Mouse (Mus musculus) brown adipose tissue, adult 24 weeks (tissue): ENCODE measurements around the gene Zc3h18. TPM values are rescaled to one million over a fixed set of nuclear protein-coding genes. Genes with fewer than 3 reads are reported as not detected.

Experiments
- H3K27ac ChIP-seq: fragments of 200-500 bp; replicated peaks from 2 replicates; pipeline ENCODE4 v1.5.1; 2012; ENCODE audit warnings: low read depth, mild to moderate bottlenecking, low read length
- H3K4me1 ChIP-seq: fragments of 200-500 bp; 2 replicates; pipeline ENCODE4 v1.6.1; 2012; ENCODE audit warnings: low read length, mixed read lengths; ENCODE audit not compliant: control insufficient read depth, insufficient read depth, insufficient read length
- H3K4me3 ChIP-seq: fragments of 200-500 bp; 2 replicates; pipeline ENCODE4 v1.5.1; 2012; ENCODE audit warnings: low read depth, mild to moderate bottlenecking, low read length, moderate library complexity; ENCODE audit not compliant: insufficient read depth
- polyA plus RNA-seq: library from polyadenylated mRNA; stranded (reverse); fragments of >200 nt; gene quantifications from 2 replicates; pipeline ENCODE4 v1.2.4, GENCODE M21; 2012; ENCODE audit not compliant: missing spikeins, insufficient read depth, insufficient read length

Gene Zc3h18
- 14.5 and 15.7 TPM in 2 replicates for polyA plus RNA-seq

DNA sequence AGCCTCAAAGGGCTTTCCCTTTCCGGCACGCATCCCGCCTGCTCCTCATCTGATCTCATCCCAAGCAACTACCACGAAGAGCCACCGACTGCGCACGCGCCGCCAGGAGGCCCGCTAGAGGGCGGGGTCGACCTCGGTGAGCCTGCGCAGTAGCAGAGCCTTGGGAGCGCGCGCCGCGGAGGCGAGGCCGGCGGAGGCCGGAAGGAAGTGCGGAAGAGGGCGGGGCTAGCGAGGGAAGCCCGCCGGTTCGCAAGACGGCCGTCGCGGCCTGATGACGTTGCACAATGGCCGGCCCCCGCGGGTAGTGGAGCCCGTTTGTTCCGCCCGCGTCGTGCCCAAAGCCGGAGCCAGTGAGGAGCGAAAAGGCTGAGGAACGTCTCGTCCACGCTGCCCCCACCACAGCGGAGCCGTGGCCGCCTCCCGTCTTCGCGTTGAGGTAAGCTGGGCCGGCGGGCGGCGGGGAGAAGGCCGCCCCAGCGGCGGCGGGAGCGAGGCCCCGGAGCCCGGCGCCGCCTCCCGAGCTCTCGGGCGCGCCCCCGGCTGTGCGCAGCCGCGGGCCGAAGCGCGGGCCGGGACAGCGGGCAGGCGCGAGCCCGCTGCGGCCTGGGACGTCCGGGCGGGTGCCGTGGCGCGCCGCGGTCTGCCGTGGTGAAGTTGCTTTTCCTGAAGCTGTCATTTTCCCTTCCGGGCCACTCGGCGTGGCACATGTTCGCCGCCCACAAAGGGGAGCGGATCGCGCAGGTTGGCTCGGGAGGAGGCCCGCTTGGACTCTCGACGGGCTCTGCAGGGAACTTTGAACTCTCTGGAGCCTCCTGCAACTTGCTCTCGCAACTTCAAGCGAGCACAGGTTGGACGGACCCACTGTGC is at the start of gene Zc3h18:
TSS of gene Zc3h18 (plus strand) at position 245 of the 867 bp plus-strand sequence.
- H3K4me1 ChIP-seq = 0 out of 2 replicates have a peak, but pooled peaks cover 5% of the 10 kb centered on the region
- peak within 1 kb of the TSS; percentile 94 for H3K27ac ChIP-seq
- peak within 1 kb of the TSS; percentile 94 for H3K4me3 ChIP-seq

DNA sequence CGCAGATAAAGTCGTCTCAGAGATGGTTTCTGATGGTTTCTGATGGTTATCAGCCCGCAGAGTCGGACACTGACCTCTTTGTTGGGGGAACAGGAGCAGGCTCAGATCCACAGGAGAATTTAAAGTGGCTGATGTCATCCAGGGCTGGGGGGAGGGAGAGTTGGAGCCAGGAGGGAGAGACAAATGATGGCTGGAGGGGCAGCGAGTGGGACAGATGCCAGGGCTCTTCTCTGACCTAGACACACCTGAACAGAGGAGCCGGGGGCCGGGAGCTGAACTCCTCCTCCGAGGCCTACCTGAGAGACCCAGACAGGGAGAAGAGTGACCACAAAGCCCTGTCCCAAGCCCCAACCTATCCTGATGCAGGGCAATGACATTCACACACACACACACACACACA is 47.3 kb upstream of the Zc3h18 start:
- Histone ChIP-seq H3K4me1 (peaks cover 8% of the 10 kb centered on the region; the same call in 1 of the 2 replicates), H3K4me3 (no peak overlapping the region), H3K27ac (no peak overlapping the region)

DNA sequence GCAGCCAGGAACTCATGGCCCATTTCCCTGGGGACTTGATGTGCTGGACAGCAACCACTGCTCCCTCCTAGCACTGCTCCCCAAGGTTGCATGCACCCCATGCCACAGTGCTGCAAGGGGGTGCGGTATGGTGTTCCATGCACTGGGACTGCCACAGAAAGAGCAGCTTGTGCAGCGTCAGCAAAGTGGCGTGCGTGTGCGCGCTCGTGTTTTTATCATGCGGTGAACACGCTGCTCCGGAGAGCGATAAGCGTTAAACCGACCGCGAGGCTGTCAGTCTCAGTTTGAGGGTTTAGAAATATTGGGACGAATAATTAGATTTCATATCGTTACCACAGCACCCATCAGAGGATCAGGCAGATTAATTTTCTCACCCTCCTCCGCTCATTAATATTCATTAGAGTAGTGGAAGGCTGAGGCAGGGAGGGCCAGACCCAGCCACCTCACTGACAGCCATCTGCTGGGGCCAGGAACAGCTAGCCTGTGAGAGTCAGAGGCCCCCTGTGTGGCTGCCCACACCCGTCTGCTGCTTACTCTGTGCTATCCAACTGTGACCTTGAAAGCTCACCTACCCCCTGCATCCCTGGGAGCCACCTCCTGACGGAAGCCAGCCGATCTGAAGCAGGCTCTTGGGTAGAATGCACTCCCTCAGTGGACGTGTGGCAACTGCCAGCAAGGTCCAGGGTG is 46.7 kb upstream of the Zc3h18 start:
- Histone ChIP-seq H3K27ac (no peak overlapping the region), H3K4me3 (no peak overlapping the region), H3K4me1 (peaks cover 8% of the 10 kb centered on the region; the same call in 1 of the 2 replicates)

DNA sequence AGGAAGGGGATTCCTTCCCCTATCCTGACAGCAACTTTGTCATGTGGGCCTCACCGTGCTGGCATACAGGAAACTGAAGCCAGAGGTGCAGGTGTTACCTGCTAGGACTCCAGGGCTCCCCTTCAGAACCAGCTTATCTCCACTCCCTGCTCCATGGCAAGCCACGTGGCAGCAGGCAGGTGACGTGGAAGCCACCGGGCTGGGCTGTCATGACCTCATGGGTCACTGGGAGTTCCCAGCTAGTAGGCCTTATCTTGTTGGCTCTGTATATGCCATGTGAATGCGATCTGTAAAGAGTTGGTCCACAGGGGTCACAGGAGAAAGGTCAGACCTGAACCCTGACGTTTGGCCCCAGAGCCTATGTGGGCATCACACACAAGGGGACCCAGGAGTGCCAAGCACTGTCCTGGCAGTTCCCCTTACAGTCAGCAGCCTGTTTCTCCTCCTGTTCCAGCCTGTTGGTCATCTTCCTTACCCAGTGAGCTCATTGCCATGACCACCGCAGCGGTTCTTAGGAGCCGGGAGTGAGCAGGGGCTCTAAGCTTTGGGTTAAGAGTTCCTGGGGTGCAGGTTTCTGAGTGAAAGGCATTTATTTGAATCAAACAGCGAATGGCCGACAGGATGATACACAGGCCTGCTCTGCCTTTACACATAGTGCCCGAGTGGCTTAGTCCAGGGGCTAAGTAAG is 45.8 kb upstream of the Zc3h18 start:
- H3K4me1 ChIP-seq = peaks cover 8% of the 10 kb centered on the region; the same call in 1 of the 2 replicates
- H3K4me3 ChIP-seq = no peak overlapping the region
- peak overlapping the region; percentile 50 for H3K27ac ChIP-seq

DNA sequence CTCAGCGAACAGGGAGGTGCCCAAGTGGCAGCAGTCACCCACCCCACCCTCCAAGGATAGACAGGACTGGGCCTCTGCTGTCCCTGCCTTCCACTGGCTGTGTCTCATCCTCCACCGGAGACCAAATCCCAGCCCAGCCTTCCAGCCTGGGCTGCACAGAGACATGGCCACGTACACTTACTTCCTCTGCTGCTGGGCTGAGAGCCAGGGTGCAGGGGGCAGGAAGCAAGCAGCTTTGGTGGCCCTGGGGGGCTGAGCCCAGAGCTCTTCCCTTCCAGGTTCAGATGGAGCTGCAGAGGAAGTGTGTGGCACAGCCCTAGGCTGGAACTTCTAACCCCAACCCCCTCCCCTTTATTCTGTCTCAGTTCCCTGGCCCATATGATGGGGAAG is 45.3 kb upstream of the Zc3h18 start:
- no peak overlapping the region for H3K4me3 ChIP-seq
- H3K27ac ChIP-seq = peak overlapping the region; percentile 53
- H3K4me1 ChIP-seq = peaks cover 8% of the 10 kb centered on the region; the same call in 1 of the 2 replicates

DNA sequence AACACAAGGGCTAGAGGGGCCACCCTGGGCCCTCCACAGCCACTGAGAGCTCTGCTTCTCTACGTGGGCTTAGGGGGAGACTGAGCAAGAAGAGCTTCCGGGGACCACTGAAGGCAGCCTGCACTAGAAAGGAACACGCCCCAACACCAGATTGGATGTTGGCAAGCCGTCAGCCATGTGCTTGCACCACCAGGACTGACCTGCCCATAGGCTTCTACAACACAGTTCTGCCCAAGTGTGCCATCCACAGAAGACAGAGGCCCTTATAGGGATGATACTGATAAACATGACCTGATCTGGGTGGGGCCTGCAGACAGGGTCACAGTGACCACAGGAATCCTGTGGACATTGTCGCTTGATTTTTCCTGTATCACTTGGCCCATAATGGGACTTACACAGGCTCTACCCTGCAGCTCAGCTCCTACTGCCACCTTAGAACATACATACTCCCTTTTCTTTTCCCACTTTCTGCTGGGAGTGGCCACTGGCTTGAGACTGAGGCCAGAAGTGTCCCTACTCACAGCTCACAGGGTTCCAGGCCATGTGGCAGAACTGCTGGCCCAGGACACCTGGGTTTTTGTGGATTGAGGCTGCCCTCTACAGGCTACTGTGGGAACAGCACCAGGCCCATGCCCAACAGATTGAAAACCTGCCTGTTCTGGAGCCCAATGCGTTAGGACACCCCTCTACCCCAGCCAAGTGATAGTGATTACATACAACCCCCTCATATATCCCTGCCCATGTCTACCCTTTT is 43.5 kb upstream of the Zc3h18 start:
- no peak overlapping the region for H3K4me3 ChIP-seq
- H3K4me1 ChIP-seq = peaks cover 8% of the 10 kb centered on the region; the same call in 1 of the 2 replicates
- no peak overlapping the region for H3K27ac ChIP-seq

DNA sequence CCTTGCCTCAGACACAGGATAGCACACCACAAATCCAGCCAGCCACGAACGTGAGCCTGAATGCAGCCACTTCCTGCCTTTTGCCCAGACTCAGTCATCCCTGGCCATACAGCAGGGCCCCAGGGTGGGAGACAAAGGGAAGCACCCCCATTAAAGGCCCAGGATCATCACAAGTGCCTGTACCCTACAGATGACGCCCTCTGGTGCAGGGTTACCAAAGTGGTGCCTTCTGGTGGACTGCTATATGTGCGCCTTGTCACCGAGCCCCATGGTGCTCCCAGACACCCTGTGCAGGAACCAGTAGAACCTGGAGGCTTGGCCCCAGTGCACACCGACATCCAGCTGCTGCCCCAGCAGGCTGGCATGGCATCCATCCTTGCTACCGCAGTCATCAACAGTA is 42.9 kb upstream of the Zc3h18 start:
- no peak overlapping the region for H3K4me3 ChIP-seq
- H3K27ac ChIP-seq = no peak overlapping the region
- peaks cover 8% of the 10 kb centered on the region; the same call in 1 of the 2 replicates for H3K4me1 ChIP-seq

DNA sequence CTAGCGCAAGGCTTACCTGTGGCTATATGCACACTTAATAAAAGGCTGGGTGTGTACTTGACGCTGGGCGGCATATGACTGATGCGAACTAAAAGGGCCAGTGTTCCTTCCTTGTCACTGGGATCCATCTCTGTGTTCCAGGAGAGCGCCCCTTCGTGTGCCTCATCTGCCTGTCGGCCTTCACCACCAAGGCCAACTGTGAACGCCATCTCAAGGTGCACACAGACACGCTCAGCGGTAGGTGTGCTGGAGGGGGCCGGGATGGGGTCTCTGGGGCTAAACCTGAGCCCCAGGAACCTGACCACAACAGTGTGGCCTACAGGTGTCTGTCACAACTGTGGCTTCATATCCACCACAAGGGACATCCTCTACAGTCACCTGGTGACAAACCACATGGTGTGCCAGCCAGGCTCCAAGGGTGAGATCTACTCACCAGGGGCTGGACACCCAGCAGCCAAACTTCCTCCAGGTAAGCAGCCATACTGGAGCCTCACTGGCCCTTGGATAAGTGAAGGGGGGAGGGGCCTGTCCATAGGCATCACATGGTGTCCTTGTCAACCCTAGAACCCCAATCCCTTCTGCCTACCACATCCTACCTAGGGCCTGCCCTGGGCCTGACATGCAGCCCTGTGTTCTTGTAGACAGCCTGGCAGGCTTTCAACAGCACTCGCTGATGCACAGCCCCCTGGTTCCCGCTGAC is 41.5 kb upstream of the Zc3h18 start:
- Histone ChIP-seq H3K4me3 (no peak overlapping the region), H3K27ac (no peak overlapping the region)

DNA sequence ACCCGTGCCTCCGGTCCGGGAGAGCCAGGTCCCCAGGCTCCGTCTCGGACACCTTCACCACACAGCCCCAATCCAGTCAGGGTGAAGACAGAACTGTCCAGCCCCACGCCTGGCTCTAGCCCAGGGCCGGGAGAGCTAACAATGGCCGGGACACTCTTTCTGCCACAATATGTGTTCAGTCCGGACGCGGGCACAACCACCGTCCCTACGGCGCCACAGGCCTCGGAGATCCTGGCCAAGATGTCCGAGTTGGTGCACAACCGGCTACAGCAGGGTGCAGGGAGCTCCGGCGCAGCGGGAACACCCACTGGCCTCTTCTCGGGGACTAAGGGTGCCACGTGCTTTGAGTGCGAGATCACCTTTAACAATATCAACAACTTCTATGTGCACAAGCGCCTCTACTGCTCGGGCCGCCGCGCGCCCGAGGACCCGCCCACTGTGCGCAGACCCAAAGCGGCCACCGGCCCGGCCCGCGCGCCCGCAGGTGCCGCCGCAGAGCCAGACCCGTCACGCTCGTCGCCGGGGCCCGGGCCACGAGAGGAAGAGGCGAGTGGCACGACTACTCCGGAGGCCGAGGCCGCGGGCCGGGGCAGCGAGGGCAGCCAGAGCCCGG is 40.7 kb upstream of the Zc3h18 start:
- peaks cover 4% of the 10 kb centered on the region; the same call in 1 of the 2 replicates for H3K4me1 ChIP-seq
- H3K27ac ChIP-seq = no peak overlapping the region
- H3K4me3 ChIP-seq = peak overlapping the region; percentile 50; the same call in 1 of the 2 replicates

More for the DNA sequence above, 41.5 kb upstream of the Zc3h18 start:
- peaks cover 8% of the 10 kb centered on the region; the same call in 1 of the 2 replicates for H3K4me1 ChIP-seq

DNA sequence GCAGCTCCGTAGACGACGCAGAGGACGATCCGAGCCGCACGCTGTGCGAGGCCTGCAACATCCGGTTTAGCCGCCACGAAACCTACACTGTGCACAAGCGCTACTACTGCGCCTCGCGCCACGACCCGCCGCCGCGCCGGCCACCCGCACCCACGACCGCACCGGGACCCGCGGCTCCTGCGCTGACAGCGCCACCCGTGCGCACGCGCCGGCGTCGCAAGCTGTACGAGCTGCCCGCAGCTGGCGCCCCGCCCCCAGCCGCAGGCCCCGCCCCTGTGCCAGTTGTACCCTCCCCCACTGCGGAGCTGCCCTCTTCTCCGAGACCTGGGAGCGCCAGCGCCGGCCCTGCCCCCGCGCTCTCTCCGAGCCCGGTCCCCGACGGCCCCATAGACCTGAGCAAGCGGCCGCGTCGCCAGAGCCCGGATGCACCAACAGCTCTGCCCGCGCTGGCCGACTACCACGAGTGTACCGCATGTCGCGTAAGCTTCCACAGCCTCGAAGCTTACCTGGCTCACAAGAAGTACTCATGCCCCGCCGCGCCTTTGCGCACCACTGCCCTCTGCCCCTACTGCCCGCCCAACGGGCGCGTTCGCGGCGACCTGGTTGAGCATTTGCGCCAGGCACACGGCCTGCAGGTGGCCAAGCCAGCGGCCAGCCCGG is 40.0 kb upstream of the Zc3h18 start:
- Histone ChIP-seq H3K27ac (no peak overlapping the region), H3K4me1 (0 out of 2 replicates have a peak, but pooled peaks cover under 1% of the 10 kb centered on the region), H3K4me3 (peak overlapping the region; percentile 50; the same call in 1 of the 2 replicates)

DNA sequence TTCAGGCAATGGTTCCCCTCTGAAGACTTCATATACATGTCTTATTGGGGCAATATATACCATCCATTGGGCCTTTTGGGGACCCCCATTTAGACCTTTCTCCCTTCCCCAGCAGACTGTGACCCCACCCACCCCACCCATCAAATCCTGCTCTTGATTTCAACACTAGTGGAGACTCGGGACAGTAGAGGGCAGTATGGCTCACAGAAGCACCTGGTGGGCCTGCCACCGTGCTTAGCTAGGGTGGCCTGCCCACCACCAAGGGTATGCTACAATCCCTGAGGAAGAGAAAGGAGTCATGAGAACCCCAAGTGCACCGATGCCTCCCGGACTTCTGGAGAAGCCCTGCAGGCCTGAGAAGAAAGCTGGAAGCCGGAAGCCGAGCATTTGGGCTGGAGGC is 37.6 kb upstream of the Zc3h18 start:
- H3K27ac ChIP-seq = no peak overlapping the region
- H3K4me1 ChIP-seq = no peaks in the 10 kb centered on the region
- H3K4me3 ChIP-seq = no peak overlapping the region

DNA sequence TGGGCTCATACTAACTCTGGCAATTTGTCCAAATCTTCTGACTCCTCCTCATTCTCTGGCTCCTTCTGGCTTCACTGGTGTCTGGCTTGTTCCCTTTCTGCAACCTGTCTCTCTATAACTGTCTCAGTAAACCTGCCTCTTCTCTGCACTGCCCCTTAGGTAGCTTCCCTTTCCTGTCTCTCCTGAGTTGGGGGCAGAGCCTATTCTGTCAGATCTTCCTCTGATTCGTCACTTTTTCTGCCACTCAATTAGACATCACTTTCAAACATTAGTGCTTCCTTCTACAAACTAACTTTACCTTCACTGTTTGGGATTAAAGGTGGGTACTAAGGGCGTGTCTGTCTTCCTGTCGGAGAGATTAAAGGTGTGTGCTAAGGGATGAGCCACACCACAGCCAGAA is 35.6 kb upstream of the Zc3h18 start:
- no peak overlapping the region for H3K27ac ChIP-seq
- no peak overlapping the region for H3K4me3 ChIP-seq
- H3K4me1 ChIP-seq = 0 out of 2 replicates have a peak, but pooled peaks cover 3% of the 10 kb centered on the region

DNA sequence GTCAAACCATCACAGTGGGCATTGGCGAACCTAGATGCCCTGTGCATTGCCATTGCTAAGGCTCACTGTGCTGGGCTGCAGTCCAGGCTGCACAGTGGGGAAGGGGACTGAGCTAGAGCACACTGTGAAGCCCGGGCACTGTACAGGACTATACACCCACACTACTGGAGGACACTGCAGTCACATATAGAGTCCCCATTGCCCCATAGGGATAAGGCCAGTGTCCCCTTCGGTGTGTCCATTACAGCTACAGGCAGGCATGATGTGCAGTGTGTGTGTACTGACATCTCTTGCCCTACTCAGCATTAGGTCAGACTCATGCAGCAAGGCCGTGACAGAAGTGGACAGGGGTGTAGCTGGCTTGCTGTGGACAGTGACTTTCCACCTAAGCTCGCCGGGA is 34.6 kb upstream of the Zc3h18 start:
- Histone ChIP-seq H3K27ac (no peak overlapping the region), H3K4me3 (no peak overlapping the region), H3K4me1 (0 out of 2 replicates have a peak, but pooled peaks cover 3% of the 10 kb centered on the region)
